Mouse (Mus musculus): ENCODE data around the gene Dhx40.
"Not testable (repeated sequence)": the region's sequence is repeated elsewhere in the genome, so short reads cannot be mapped to it uniquely, and the experiment has no call there.

The Dhx40 gene

GRCm38 (mm10) chr11:86819536-86819935, 12.0 kb upstream of the Dhx40 start:
- no peak for ATAC-seq (ENCODE audit: insufficient number of reproducible peaks, low FRiP score, low TSS enrichment)

GRCm38 (mm10) chr11:86818928-86819327, 11.4 kb upstream of the Dhx40 start:
- ATAC-seq (ENCODE audit: insufficient number of reproducible peaks, low FRiP score, low TSS enrichment): no peak

- ATAC-seq (ENCODE audit: insufficient number of reproducible peaks, low FRiP score, low TSS enrichment): not testable (repeated sequence)
These were observed 8.7 kb upstream of the Dhx40 start for GRCm38 (mm10) chr11:86816288-86816687.

DNA sequence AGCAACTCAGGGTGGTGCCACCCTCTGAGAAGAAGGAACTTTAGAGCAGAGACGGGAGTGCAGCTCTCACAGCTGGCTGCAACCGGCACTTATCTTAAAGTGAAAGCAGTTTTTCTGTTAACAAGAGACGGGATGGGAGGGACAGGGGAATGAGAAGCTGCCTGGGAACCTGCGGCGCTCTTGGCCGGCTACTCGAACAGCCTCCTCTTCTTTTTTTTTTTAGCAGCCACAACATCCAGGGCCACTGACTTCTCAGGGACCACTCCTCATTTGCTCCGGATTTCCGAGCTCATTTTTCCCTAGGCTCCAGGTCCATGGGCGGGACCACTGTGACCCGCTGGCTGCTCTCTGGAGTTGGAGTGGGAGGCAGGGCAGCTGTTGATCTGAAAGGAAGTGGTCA, 6.9 kb upstream of the Dhx40 start:
- ATAC-seq (ENCODE audit: insufficient number of reproducible peaks, low FRiP score, low TSS enrichment): not testable (repeated sequence)

- ATAC-seq (ENCODE audit: insufficient number of reproducible peaks, low FRiP score, low TSS enrichment): not testable (repeated sequence)
These were observed 5.7 kb upstream of the Dhx40 start for GRCm38 (mm10) chr11:86813256-86813655.

DNA sequence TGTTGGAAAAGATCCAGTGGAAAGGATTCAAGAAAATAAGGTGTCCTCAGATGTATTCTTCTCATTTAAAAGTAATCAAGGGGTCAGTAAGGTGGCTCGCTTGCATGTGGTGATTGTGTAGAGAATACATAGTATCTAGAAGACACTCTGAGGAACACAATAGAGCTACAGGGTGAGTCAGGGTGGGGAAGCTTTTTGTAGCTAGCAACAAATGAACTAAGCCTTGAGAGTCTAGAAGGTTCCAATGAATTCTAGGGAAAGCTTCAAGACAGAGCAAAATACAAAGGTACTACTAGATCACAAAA, 3.7 kb upstream of the Dhx40 start:
- ATAC-seq (ENCODE audit: insufficient number of reproducible peaks, low FRiP score, low TSS enrichment): no peak

DNA sequence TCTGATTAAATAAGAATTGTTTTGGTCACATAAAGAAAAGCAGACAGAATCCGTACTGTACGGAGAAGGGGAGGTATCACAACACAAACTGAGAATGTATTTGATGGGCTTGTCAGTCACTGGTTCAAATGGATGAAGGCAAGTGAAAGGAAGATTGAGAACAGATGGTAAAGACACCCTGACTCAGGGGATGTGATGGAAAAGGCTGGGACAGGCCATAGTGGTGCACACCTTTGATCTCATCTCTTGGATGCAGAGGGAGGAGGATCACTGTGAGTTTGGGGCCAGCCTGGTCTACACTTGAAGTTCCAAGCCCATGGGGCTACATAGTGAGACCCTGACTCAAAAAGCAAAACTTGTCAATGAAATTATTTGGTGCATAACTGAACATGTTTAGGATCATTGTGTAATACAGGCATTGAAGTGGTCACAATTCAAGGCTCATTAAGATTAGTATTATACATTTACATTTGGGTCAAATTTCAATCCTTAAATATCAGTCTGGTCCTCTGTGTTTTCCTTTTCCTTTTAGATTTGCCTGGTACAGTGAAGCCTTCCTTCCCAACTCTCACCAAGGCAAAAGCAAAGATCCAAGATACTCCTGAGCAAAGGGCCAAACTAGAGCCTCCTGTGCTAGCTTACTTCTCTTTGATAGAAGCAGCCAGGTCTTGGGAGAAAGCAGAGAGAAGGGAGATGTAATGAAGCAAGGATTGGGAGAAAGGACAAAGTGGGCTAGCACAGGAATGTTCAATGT, 3.2 kb upstream of the Dhx40 start:
- no peak for ATAC-seq (ENCODE audit: insufficient number of reproducible peaks, low FRiP score, low TSS enrichment)

GRCm38 (mm10) chr11:86809828-86810227, 2.3 kb upstream of the Dhx40 start:
- ATAC-seq (ENCODE audit: insufficient number of reproducible peaks, low FRiP score, low TSS enrichment): no peak

DNA sequence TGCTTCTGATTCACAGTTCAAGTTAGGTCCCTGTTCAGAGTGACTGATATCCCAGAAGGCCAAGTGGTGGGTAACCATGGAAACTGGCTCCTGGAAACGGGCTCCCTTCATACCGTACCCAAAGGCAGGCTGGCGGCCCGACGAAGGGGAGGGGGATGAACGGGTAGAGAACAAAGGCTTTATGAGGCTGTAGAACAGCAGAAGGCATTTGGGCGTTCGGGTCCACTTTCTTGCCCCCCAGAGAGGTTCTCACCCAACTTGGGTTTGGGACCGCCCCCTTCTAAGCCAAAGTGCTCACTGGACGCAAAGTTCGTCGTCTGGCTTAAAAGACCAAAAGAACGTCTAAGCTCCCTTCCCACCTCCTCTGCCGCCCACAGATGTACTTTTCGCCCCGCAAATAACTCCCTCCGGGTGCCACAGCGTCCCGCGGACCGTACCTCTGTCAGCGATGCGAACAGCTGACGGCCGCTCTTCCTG, 507 bp downstream of the Dhx40 start:
- ATAC-seq (ENCODE audit: insufficient number of reproducible peaks, low FRiP score, low TSS enrichment): peak; percentile 31; the same call in 1 of the 2 replicates

DNA sequence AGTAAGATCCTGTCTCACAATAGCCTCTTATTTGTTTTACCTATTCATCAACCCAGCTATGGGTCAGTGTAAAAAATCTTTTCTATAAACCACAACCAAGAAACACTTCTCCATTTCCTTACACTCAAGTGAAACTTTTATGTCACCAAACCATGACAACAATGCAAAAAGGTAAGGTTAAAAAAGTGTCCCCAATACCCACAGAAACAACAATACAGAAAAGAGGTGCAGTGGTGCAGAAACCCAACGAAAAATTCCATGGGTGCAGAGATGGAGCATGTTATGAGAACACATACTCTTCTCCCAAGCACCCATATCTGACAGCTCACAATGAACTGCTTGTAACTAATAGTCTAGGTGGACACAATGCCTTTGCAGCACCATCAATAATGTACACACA, 13.4 kb downstream of the Dhx40 start:
- no peak for ATAC-seq (ENCODE audit: insufficient number of reproducible peaks, low FRiP score, low TSS enrichment)

GRCm38 (mm10) chr11:86787436-86787835, 20.1 kb downstream of the Dhx40 start:
- ATAC-seq (ENCODE audit: insufficient number of reproducible peaks, low FRiP score, low TSS enrichment): not testable (repeated sequence)

GRCm38 (mm10) chr11:86785767-86786166, 21.8 kb downstream of the Dhx40 start:
- no peak for ATAC-seq (ENCODE audit: insufficient number of reproducible peaks, low FRiP score, low TSS enrichment)

DNA sequence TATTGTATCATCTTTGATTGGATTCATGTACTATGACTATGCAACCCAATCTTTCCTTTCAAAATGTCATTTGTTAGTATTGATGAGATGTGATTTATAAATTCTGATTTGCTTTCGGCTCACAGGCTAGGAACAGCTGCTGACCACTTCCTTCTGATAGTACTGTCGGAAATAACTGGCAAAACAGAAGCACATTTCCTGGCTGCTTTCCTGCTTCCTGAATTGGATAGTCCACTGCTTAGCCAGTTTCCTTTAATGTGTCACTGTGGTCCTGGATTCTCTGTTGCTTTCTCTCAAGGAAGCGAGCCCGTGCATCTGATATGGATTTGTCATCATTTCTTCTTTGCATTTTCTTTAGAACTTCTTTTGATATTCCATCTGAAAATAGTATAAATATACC, 37.7 kb downstream of the Dhx40 start:
- no peak for ATAC-seq (ENCODE audit: insufficient number of reproducible peaks, low FRiP score, low TSS enrichment)

- no peak for ATAC-seq (ENCODE audit: insufficient number of reproducible peaks, low FRiP score, low TSS enrichment)
These were observed 43.0 kb downstream of the Dhx40 start for GRCm38 (mm10) chr11:86764501-86764900.

- not testable (repeated sequence) for ATAC-seq (ENCODE audit: insufficient number of reproducible peaks, low FRiP score, low TSS enrichment)
These were observed 44.4 kb downstream of the Dhx40 start for GRCm38 (mm10) chr11:86763127-86763526.

DNA sequence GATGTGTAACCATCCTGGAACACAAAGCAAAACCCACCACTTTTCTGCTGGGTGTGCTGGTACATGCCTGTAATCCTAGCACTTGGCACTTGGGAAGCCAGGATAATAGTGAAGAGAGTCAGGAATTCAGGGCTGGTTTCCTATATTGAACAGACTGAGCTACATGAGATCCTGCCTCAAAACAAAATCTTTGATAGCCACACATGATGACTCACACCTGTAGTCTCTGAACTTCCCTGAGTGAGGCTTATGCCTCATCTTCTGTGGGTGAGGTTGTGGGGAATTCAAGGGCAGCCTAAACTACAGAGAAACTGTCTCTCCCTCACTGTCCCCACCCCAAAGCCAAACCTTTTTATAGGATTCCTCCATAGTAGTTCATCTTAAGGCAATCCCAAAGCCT, 47.2 kb downstream of the Dhx40 start:
- ATAC-seq (ENCODE audit: insufficient number of reproducible peaks, low FRiP score, low TSS enrichment): no peak

DNA sequence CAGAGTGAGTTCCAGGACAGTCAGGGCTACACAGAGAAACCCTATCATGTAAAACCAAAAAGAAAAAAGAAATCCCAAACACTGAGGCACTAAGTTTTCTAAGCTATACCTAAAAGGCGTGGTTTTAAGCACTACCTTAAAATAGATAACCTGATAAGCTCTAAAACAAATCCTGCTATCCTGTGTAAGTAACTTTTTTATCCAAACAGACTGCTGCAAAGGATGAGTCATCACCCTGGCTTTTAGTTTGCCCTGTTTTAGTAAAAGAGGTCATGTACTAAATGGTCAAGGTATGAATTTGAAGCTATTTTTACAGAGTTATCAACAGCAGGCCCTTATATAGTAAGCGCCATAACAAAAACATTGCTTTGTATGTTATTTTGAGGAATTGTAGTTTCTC, 47.7 kb downstream of the Dhx40 start:
- no peak for ATAC-seq (ENCODE audit: insufficient number of reproducible peaks, low FRiP score, low TSS enrichment)

DNA sequence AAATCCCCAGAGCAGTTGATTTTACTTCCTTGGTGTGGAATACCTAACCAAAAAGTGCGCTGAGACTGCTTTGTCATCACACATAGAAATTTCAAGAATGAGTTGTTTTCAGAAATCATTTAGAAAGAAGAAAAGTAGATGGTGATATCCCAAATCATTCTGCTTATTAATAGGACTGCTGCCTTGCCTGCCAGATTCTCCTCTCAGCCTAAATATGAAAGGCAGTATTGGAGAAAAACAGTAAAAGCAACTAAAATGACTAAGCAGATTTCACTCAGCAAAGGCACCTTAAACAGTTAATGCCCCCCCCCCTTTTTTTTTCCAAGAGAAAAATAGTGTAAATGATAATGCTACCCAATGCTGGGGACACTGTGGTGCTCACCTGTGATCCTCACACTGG, 48.3 kb downstream of the Dhx40 start:
- ATAC-seq (ENCODE audit: insufficient number of reproducible peaks, low FRiP score, low TSS enrichment): no peak

DNA sequence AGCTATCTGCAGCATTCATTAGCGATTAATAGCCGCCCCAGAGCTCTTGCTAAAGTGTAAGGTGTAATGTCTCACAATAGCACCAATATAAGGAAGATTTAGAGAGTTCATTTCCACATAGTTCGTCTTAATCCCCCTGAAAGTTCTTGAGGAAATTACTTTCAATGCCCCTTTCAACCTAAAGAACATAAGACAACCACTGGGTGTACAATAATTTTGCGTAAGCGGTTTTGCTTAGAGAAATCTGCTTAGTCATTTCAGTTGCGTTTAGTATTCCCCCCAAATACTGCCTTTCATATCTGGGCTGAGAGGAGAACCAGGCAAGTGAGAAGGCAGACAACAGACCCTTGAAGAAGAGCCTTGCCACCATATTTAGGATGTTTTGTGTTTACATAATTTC, 49.0 kb downstream of the Dhx40 start:
- ATAC-seq (ENCODE audit: insufficient number of reproducible peaks, low FRiP score, low TSS enrichment): no peak

DNA sequence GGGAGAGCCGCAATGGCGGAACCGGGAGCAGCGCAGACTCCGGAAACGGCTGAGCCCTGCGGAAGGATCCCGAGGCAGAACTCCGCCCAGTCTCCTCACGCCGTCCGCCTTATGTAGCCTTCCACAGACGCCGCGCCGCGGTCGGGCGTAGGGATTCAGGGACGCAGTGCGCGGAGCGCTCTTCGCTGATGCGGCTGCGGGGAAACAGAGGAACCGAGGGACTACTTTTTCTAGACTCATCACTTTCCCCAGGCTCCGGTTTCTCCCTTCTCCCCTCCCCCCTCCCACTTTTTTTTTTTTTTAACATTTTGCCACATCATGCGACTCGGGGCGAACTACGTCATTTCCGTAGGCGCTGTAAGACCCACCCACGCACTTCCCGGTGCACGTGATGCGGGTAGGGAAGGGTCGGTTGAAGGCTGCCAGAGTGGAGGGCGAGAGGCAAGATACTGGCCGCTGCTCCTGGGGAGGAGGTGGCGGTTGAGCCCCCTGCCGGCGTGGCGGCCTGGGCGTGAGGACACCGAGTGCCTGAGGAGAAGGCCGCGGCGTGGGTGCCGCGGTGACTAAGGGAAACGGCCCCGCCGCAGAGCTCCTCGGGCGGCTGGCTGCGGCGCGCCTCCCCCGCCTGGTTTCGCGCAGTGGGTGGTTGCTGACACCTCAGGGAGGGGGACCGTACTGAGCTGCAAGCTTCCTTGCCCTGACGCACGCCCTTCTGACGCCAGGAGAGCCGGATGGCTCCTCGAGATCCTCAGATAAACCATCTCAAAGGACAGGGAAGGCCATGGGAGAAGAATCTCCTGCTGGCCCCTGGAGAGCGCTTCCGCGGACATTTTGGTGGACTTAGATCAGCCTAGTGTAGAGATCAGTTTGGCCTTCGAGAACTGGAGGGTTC, 49.8 kb downstream of the Dhx40 start, which contains the start of gene Cltc:
Gene Cltc (minus strand): TSS at position 86 of the 892 bp plus-strand sequence.
- peak; percentile 85 for ATAC-seq (ENCODE audit: insufficient number of reproducible peaks, low FRiP score, low TSS enrichment)

DNA sequence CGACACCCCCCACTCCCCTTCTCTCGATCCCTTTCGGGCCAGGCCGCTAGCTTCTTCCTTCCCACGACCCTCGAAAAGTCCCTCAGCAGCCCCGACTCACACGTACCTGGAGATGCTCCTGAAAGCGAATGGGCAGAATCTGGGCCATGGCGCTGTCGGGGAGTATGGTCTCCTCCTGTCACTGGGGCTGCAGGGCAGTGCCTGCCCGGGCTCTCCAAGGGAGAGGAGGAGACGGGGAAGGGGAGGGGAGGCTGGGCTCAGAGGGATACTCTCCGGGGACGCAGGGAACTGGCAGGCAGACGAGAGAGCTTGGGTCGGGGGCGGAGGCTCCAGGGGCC, 50.4 kb downstream of the Dhx40 start:
- no peak; the same call in 1 of the 2 replicates for ATAC-seq (ENCODE audit: insufficient number of reproducible peaks, low FRiP score, low TSS enrichment)
